Mouse (Mus musculus): ENCODE data around the gene Dlec1.
A peak's percentile ranks its signal among the peaks of the same experiment; 100 is the strongest.

Gene Dlec1

GRCm38 (mm10) chr9:119101992-119102782, at the start of gene Dlec1:
Gene Dlec1, plus strand, starts transcription at chr9:119102478.
- peak; percentile 91 for DNase-seq (ENCODE audit: extremely low read depth, low read depth)

- no peak for DNase-seq (ENCODE audit: extremely low read depth, low read depth)
These were observed 48.2 kb upstream of the Dlec1 start for GRCm38 (mm10) chr9:119053964-119054576.

- no peak for DNase-seq (ENCODE audit: extremely low read depth, low read depth)
These were observed 46.9 kb upstream of the Dlec1 start for GRCm38 (mm10) chr9:119055336-119055735.

DNA sequence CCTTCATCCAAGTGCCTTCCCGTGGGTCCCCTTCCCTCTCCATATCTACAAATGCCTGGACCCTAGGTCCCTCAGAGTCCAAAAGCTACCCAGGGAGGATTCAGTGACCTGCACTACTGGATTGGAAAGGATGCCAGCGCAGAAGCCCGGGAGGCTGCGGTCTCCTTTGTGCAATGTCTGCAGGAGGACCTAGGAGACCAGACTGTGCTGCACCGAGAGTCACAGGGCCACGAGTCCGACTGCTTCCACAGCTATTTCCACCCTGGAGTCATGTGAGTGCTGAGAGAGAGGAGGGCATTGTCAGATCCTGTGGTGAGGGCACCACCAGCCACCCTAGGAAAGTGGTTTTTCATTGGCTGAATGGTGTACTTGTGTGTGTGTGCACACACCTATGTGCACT, 44.0 kb upstream of the Dlec1 start:
- DNase-seq (ENCODE audit: extremely low read depth, low read depth): no peak

- DNase-seq (ENCODE audit: extremely low read depth, low read depth): no peak
These were observed 41.6 kb upstream of the Dlec1 start for GRCm38 (mm10) chr9:119060701-119061100.

DNA sequence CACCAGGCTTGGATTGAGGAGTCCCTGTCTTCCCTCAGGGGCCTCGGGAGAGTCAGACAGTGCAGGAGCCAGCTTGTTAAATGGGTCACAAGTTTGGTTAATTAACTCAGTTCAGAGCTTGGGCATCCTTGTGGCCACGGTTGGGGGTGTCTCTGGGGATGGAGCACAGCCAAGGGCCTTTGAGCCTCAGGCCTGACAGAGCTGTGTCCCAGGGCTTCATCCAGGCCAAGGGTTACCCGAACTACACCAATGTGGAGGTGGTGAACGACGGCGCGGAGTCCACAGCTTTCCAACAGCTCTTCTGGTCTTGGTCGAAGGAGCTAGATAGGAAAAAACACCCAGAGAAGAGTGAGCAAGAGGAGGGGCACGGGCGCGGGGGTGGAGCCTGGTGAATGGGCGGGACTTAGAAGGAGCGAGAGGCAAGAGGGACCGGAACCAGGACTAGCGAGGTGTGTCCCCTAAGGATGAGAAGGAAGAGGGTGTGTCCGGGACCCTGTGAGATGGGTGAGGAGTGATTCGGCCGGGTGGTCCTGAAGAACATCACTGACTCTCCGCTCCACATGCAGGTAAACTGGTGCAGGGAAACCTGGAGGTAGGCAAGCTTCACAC, 39.1 kb upstream of the Dlec1 start:
- DNase-seq (ENCODE audit: extremely low read depth, low read depth): peak; percentile 71

- peak; percentile 56 for DNase-seq (ENCODE audit: extremely low read depth, low read depth)
These were observed 38.0 kb upstream of the Dlec1 start for GRCm38 (mm10) chr9:119064296-119064695.

DNA sequence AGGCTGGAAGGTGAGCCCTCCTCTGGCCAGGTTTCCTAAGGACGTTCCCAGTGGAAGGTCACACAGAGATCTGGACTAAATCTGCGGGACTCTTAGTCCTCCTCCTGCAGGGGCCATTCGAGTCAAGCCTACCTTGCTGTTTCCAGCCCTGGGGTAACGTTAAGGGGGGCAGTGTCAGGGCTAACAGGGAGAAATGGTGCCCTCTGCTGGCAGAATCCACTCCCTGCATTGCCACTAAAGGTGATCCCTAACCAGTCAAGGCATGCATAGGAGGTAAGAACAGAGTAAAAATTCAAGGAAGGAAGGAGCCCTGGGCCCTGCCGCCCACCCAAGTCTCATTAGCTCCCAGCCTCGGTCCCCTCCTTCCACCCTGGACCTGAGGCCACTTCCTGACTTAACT, 34.7 kb upstream of the Dlec1 start:
- DNase-seq (ENCODE audit: extremely low read depth, low read depth): no peak

DNA sequence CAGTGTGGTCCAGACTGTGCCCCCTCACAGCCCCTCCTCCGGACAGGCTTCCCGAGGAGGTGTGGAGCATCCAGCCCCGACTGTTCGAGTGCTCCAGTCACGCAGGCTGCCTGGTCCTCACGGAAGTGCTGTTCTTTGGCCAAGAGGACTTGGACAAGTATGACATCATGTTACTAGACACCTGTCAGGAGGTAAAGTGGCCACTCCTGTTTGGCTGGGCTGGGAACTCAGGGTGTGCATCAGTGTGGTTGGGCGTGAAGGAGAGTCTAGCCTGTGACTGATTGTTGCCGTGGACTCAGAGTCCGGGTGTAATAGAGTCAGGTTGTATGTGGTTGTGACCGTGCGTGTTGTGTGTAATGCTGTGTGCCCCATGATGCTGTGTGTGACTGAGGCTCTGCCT, 34.0 kb upstream of the Dlec1 start:
- no peak for DNase-seq (ENCODE audit: extremely low read depth, low read depth)

- no peak for DNase-seq (ENCODE audit: extremely low read depth, low read depth)
These were observed 32.0 kb upstream of the Dlec1 start for GRCm38 (mm10) chr9:119070173-119070825.

DNA sequence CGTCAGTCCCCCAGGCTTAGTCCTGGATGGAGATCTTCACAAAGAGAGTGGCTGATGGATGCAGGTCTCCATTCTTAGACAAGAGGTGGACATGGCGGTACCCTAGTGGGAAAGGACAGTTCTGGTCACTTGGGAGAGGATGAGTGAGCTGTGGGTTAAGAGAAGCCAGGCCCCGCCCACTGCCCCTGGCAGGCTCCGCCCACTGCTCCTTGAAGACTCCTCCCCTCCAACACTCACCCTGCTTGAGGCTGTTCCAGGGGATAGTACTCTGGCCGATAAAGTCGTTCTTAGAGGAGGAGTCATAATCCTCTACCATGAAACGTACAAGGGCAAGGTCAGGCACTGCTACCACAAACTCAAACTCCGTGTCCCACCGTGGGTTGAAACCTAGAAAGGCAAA, 30.5 kb upstream of the Dlec1 start:
- no peak for DNase-seq (ENCODE audit: extremely low read depth, low read depth)

DNA sequence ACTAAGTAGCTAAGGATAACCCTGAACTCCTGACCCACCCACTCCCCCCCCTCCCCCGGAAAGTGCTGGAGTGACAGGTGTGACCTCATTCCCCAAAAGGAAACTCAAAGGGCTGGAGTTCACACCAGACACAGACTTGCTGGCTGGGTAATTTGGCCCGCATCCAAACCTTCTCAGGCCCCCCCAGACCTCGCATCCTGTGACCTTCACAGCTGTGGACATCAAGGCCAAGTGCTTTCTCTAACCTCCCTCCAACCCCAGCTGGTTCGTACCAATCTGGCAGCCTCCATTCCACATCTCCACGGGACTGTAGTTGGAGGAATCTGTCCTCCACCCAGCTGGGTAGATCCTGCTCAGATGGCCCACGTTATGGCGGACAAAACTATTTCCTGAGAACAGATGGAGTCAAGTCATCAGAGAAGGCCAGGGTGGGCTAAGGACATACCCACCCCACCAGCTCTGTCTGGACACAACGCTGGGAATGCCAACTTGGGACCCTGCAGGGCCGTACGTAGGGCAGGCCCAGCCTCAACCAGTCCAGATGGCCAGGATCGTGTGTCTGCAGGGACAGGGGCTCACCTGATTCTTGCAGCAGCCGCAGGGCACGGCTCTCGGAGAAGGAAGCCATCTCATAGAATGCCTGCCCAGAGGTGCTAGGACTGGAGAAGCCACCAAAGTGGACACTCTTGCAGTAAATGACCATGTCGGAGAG, 28.9 kb upstream of the Dlec1 start:
- no peak for DNase-seq (ENCODE audit: extremely low read depth, low read depth)

DNA sequence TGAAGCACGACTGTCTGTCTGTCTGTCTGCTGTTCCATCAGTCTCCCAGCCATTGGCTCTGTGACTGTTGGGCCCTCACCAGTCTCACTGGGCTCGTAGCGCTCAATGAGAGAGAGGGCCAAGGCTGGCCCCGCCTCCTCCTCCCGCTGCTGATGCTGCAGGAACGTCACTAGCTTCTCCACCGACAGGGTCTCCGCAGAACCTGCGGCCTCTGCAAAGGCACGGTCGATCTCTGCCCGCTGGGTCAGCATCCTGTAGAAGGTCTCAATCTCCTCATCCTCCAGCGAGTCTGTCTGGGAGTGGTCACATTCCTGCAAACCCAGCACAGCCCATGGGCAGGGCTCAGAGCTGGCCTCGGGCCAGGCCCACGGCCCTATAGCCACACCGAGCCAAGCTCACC, 26.6 kb upstream of the Dlec1 start:
- no peak for DNase-seq (ENCODE audit: extremely low read depth, low read depth)

- DNase-seq (ENCODE audit: extremely low read depth, low read depth): no peak
These were observed 22.1 kb upstream of the Dlec1 start for GRCm38 (mm10) chr9:119080040-119080675.

GRCm38 (mm10) chr9:119082039-119082438, 20.2 kb upstream of the Dlec1 start:
- DNase-seq (ENCODE audit: extremely low read depth, low read depth): no peak

DNA sequence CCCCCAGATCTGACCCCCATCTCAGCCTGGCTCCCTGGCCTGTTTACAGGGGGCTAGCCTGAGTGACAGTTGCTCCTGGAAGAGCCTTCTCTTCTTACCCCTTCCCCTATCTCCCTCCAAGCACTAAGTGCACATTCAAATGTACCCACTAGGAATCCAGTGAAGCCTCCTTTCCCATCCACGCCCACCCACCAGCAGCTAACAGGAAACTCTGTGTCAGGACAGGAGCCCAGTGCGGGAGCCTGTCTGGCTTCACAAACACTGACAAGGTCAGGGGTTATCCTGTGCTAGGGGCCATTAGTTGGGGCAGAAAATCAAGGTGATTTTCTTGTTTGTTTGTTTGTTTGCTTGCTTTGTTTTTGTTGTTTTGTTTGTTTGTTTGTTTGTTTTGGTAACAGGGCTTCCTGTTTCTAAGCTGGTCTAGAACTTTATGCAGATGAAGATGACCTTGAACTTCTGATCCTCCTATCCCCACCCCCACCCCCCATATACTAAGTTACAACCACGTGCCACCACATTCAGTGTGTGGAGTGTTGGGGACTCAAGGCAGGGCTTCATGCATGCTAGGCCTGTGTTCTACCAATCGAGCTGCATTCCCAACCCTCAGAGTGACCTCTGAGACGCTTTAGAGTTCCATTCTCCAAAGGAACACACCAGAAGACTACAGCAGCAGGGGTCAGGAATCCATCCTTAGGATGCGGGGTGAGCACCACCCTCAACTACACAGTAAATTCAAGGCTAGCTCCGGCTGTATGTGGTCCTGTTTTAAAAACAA, 19.4 kb upstream of the Dlec1 start:
- DNase-seq (ENCODE audit: extremely low read depth, low read depth): no peak

DNA sequence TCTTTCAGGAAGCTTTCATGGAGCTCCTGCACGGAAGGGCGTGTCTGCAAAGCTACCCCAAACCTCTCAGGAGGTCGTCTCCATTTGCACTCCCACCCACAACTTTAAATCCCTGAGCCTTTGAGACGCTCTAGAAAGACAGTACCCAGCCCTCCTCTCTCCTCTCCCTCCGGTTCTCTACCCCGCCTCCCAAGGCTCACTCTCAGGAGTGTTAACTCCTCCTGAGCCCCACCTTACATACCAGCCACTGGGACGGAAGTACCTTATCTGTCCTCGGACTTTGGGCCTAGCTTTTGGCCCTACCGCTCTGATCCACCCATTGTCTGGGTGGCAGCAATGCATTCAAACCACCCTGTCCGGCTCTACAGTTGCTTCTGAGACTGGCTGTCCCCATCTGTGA, 18.3 kb upstream of the Dlec1 start:
- no peak for DNase-seq (ENCODE audit: extremely low read depth, low read depth)

- DNase-seq (ENCODE audit: extremely low read depth, low read depth): no peak
These were observed 15.8 kb upstream of the Dlec1 start for GRCm38 (mm10) chr9:119086451-119086850.

- DNase-seq (ENCODE audit: extremely low read depth, low read depth): no peak
These were observed 15.0 kb upstream of the Dlec1 start for GRCm38 (mm10) chr9:119087309-119087708.

DNA sequence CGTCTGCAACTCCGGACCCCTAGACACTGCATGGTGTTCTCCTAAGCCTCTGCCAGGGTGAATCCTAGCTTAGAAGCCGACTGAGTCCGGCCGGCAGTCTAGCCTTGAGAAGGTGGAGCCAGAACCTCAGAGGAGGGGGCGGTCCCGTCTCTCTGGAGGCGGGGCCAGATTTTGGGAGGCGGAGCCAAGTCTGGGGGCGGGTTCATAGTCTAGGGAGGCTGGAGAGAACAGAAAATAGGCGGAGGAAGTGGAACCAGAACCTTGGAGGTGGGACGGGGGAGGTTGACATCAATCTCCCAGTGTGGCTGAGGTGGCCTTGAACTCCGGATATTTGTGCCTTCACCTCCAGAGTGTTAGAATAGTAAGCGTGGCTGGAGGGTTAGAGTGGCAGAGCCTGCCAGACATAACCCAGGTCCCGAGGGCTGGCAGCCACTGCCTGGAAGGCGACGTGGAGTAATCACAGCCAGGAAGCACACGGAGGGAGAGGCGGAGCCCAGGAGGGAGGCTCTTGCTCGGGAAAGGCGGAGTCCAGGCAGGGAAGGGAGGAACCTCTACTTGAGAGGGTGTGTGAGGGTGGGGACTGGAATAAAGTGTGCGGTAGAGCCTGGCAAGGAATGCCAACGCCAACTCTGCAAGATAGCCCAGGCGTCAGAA, 14.0 kb upstream of the Dlec1 start:
- DNase-seq (ENCODE audit: extremely low read depth, low read depth): peak; percentile 79
